Mouse (Mus musculus) small intestine, adult 2 months (tissue): ENCODE measurements around the gene Lypd8.

ENCODE experiments used
- CTCF ChIP-seq: fragments of 200-500 bp; IDR thresholded peaks from 2 replicates; pipeline ENCODE4 v1.5.1; 2012; ENCODE audit warnings: low read depth, mild to moderate bottlenecking, control low read depth, inconsistent platforms, low read length, moderate library complexity, mixed read lengths; ENCODE audit not compliant: insufficient replicate concordance, insufficient read length; ENCODE audit errors: extremely low read depth
- POLR2A ChIP-seq: fragments of 200-500 bp; IDR thresholded peaks from 2 replicates; pipeline ENCODE4 v1.6.1; 2012; ENCODE audit warnings: low read depth, mild to moderate bottlenecking, control low read depth, inconsistent platforms, low read length, moderate library complexity

DNA sequence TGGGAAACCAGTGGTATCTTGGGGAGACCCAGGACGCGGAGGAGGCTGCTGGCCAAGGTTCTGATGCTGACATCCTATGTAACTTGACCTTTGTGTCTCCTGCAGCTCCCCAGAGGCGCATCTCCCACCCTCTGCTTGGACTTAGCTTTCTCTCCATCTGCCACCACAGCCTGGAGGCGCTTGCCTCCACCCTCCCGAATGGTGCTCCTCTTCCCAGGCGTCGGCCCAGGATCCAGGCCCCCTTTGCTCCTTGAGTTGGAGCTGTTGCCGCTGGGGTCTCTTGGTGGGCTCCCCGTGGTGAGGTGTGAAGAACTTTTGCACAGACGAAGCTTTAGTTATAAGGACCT is 47.7 kb upstream of the Lypd8 start:
- no peak for TF ChIP-seq CTCF
- TF ChIP-seq POLR2A: no peak
